Mouse (Mus musculus): ENCODE measurements around the gene ccdc198. TPM values are rescaled to one million over a fixed set of nuclear protein-coding genes. Genes with fewer than 3 reads are reported as not detected.

Gene ccdc198
- polyA plus RNA-seq, 1 experiment, result 0.47 TPM

- peaks cover 3% of the 10 kb centered on the region; the same call in 1 of the 2 replicates for H3K4me1 ChIP-seq (ENCODE audit: control insufficient read depth, insufficient read depth, insufficient read length, low read length)
- TF ChIP-seq CTCF (IDR thresholded peaks at IDR 0.05; ENCODE audit: extremely low read depth, insufficient read length, insufficient replicate concordance, low read depth, low read length) (no peak), POLR2A (IDR thresholded peaks at IDR 0.05; ENCODE audit: low read depth, low read length) (no peak)
- no peaks in the 10 kb centered on the region for H3K27me3 ChIP-seq (ENCODE audit: control insufficient read depth, insufficient read depth, low read length)
- H3K36me3 ChIP-seq (ENCODE audit: control insufficient read depth, insufficient read depth, low read length), result no peaks in the 10 kb centered on the region
- no peak overlapping the region for H3K4me3 ChIP-seq (ENCODE audit: low read depth, low read length)
- 0 out of 2 replicates have a peak overlapping the region, but pooled peaks have one; percentile 4 for H3K27ac ChIP-seq (ENCODE audit: insufficient read depth, low read depth, low read length)
- WGBS, result 30% methylated on average over 3 of the region's 3 CpGs
Observed at GRCm38 (mm10) chr14:49277642-49278041, 32.4 kb upstream of the ccdc198 start.

GRCm38 (mm10) chr14:49275376-49275775 is 30.1 kb upstream of the ccdc198 start:
- Histone ChIP-seq H3K27ac (ENCODE audit: insufficient read depth, low read depth, low read length) (no peak overlapping the region), H3K4me3 (ENCODE audit: low read depth, low read length) (no peak overlapping the region), H3K27me3 (ENCODE audit: control insufficient read depth, insufficient read depth, low read length) (no peaks in the 10 kb centered on the region), H3K4me1 (ENCODE audit: control insufficient read depth, insufficient read depth, insufficient read length, low read length) (peaks cover 3% of the 10 kb centered on the region; the same call in 1 of the 2 replicates), H3K36me3 (ENCODE audit: control insufficient read depth, insufficient read depth, low read length) (no peaks in the 10 kb centered on the region)
- WGBS, result 58% methylated on average over 2 of the region's 2 CpGs
- TF ChIP-seq POLR2A (IDR thresholded peaks at IDR 0.05; ENCODE audit: low read depth, low read length), result no peak
- no peak for TF ChIP-seq CTCF (IDR thresholded peaks at IDR 0.05; ENCODE audit: extremely low read depth, insufficient read length, insufficient replicate concordance, low read depth, low read length)

GRCm38 (mm10) chr14:49265286-49266002 is 20.2 kb upstream of the ccdc198 start:
- no peak for TF ChIP-seq CTCF (IDR thresholded peaks at IDR 0.05; ENCODE audit: extremely low read depth, insufficient read length, insufficient replicate concordance, low read depth, low read length)
- no peak for TF ChIP-seq POLR2A (IDR thresholded peaks at IDR 0.05; ENCODE audit: low read depth, low read length)
- no peaks in the 10 kb centered on the region for H3K27me3 ChIP-seq (ENCODE audit: control insufficient read depth, insufficient read depth, low read length)
- no peak overlapping the region for H3K4me3 ChIP-seq (ENCODE audit: low read depth, low read length)
- 79% methylated on average over 5 of the region's 5 CpGs for WGBS
- no peak overlapping the region for H3K27ac ChIP-seq (ENCODE audit: insufficient read depth, low read depth, low read length)
- no peaks in the 10 kb centered on the region for H3K4me1 ChIP-seq (ENCODE audit: control insufficient read depth, insufficient read depth, insufficient read length, low read length)
- no peaks in the 10 kb centered on the region for H3K36me3 ChIP-seq (ENCODE audit: control insufficient read depth, insufficient read depth, low read length)

GRCm38 (mm10) chr14:49241522-49241921 is 3.8 kb downstream of the ccdc198 start:
- no peaks in the 10 kb centered on the region for H3K36me3 ChIP-seq (ENCODE audit: control insufficient read depth, insufficient read depth, low read length)
- no peak overlapping the region for H3K4me3 ChIP-seq (ENCODE audit: low read depth, low read length)
- no peak overlapping the region for H3K27ac ChIP-seq (ENCODE audit: insufficient read depth, low read depth, low read length)
- TF ChIP-seq POLR2A (IDR thresholded peaks at IDR 0.05; ENCODE audit: low read depth, low read length), result no peak
- TF ChIP-seq CTCF (IDR thresholded peaks at IDR 0.05; ENCODE audit: extremely low read depth, insufficient read length, insufficient replicate concordance, low read depth, low read length), result no peak
- peaks cover 2% of the 10 kb centered on the region for H3K4me1 ChIP-seq (ENCODE audit: control insufficient read depth, insufficient read depth, insufficient read length, low read length)
- H3K27me3 ChIP-seq (ENCODE audit: control insufficient read depth, insufficient read depth, low read length), result no peaks in the 10 kb centered on the region
- 18% methylated on average over 1 of the region's 1 CpGs for WGBS

- peaks cover 8% of the 10 kb centered on the region for H3K4me1 ChIP-seq (ENCODE audit: control insufficient read depth, insufficient read depth, insufficient read length, low read length)
- TF ChIP-seq CTCF (IDR thresholded peaks at IDR 0.05; ENCODE audit: extremely low read depth, insufficient read length, insufficient replicate concordance, low read depth, low read length), result peak; percentile 79; the same call in 1 of the 2 replicates
- TF ChIP-seq POLR2A (IDR thresholded peaks at IDR 0.05; ENCODE audit: low read depth, low read length), result no peak
- whole genome bisulfite sequencing, result 12% methylated on average over 11 of the region's 11 CpGs
- H3K4me3 ChIP-seq (ENCODE audit: low read depth, low read length), result no peak overlapping the region
- H3K27ac ChIP-seq (ENCODE audit: insufficient read depth, low read depth, low read length), result no peak overlapping the region
- no peaks in the 10 kb centered on the region for H3K36me3 ChIP-seq (ENCODE audit: control insufficient read depth, insufficient read depth, low read length)
- no peaks in the 10 kb centered on the region for H3K27me3 ChIP-seq (ENCODE audit: control insufficient read depth, insufficient read depth, low read length)
Observed at GRCm38 (mm10) chr14:49238206-49238605, 7.1 kb downstream of the ccdc198 start.

GRCm38 (mm10) chr14:49234788-49235515 is 10.3 kb downstream of the ccdc198 start:
- TF ChIP-seq POLR2A (IDR thresholded peaks at IDR 0.05; ENCODE audit: low read depth, low read length) (no peak), CTCF (IDR thresholded peaks at IDR 0.05; ENCODE audit: extremely low read depth, insufficient read length, insufficient replicate concordance, low read depth, low read length) (no peak)
- Histone ChIP-seq H3K27me3 (ENCODE audit: control insufficient read depth, insufficient read depth, low read length) (no peaks in the 10 kb centered on the region), H3K36me3 (ENCODE audit: control insufficient read depth, insufficient read depth, low read length) (no peaks in the 10 kb centered on the region), H3K4me3 (ENCODE audit: low read depth, low read length) (no peak overlapping the region), H3K27ac (ENCODE audit: insufficient read depth, low read depth, low read length) (no peak overlapping the region), H3K4me1 (ENCODE audit: control insufficient read depth, insufficient read depth, insufficient read length, low read length) (peaks cover 8% of the 10 kb centered on the region)
- WGBS, result 49% methylated on average over 9 of the region's 9 CpGs

- H3K27me3 ChIP-seq (ENCODE audit: control insufficient read depth, insufficient read depth, low read length), result no peaks in the 10 kb centered on the region
- H3K36me3 ChIP-seq (ENCODE audit: control insufficient read depth, insufficient read depth, low read length), result no peaks in the 10 kb centered on the region
- peaks cover 6% of the 10 kb centered on the region; the same call in 1 of the 2 replicates for H3K4me1 ChIP-seq (ENCODE audit: control insufficient read depth, insufficient read depth, insufficient read length, low read length)
- no peak overlapping the region for H3K27ac ChIP-seq (ENCODE audit: insufficient read depth, low read depth, low read length)
- no peak overlapping the region for H3K4me3 ChIP-seq (ENCODE audit: low read depth, low read length)
- TF ChIP-seq CTCF (IDR thresholded peaks at IDR 0.05; ENCODE audit: extremely low read depth, insufficient read length, insufficient replicate concordance, low read depth, low read length), result no peak
- no peak for TF ChIP-seq POLR2A (IDR thresholded peaks at IDR 0.05; ENCODE audit: low read depth, low read length)
- WGBS, result 93% methylated on average over 3 of the region's 3 CpGs
Observed at GRCm38 (mm10) chr14:49231845-49232244, 13.4 kb downstream of the ccdc198 start.

Data from small intestine, adult 2 months (tissue).